Mouse (Mus musculus) ovary, postnatal 36 days (tissue): ENCODE measurements at regions not wholly inside any gene's neighbourhood (a gene's known extent, or its start where the extent isn't known, plus 50 kb on each side); places are given as distances from the start of the nearest gene placed in this dataset.

Experiments
- DNase-seq: peaks from one replicate; pipeline ENCODE4 v3.0.0; 2022; ENCODE audit warnings: low spot score, mixed read lengths

GRCm38 (mm10) chr1:34930571-34930970 lies 80.8 kb downstream of the Plekhb2 start:
- DNase-seq, result no peak

GRCm38 (mm10) chr1:34943196-34943595 lies 93.4 kb downstream of the Plekhb2 start:
- no peak for DNase-seq

- no peak for DNase-seq
These were observed 112.1 kb downstream of the Plekhb2 start for GRCm38 (mm10) chr1:34961633-34962507.

GRCm38 (mm10) chr1:34962508-34962885 lies 112.7 kb downstream of the Plekhb2 start:
- DNase-seq, result no peak

- no peak for DNase-seq
These were observed 125.0 kb downstream of the Plekhb2 start for GRCm38 (mm10) chr1:34974801-34975200.

- no peak for DNase-seq
These were observed 128.4 kb downstream of the Plekhb2 start for GRCm38 (mm10) chr1:34978156-34978555.

- DNase-seq, result no peak
These were observed 129.6 kb downstream of the Plekhb2 start for GRCm38 (mm10) chr1:34979350-34979749.

- no peak for DNase-seq
These were observed 132.2 kb downstream of the Plekhb2 start for GRCm38 (mm10) chr1:34981934-34982333.

GRCm38 (mm10) chr1:34982966-34983365 lies 133.2 kb downstream of the Plekhb2 start:
- DNase-seq, result no peak

GRCm38 (mm10) chr1:34986861-34987260 lies 137.1 kb downstream of the Plekhb2 start:
- no peak for DNase-seq

- DNase-seq, result no peak
These were observed 138.0 kb downstream of the Plekhb2 start for GRCm38 (mm10) chr1:34987650-34988221.

GRCm38 (mm10) chr1:34988225-34988624 lies 138.4 kb downstream of the Plekhb2 start:
- DNase-seq, result no peak

- no peak for DNase-seq
These were observed 151.0 kb downstream of the Plekhb2 start for GRCm38 (mm10) chr1:35000801-35001200.

GRCm38 (mm10) chr1:35017471-35017870 lies 167.7 kb downstream of the Plekhb2 start:
- peak; percentile 16 for DNase-seq

GRCm38 (mm10) chr1:35032619-35033018 lies 182.8 kb downstream of the Plekhb2 start:
- DNase-seq, result no peak

- no peak for DNase-seq
These were observed 223.0 kb downstream of the Plekhb2 start for GRCm38 (mm10) chr1:35072811-35073210.

- DNase-seq, result no peak
These were observed 245.1 kb downstream of the Plekhb2 start for GRCm38 (mm10) chr1:35094873-35095272.

- no peak for DNase-seq
These were observed 246.0 kb downstream of the Plekhb2 start for GRCm38 (mm10) chr1:35095785-35096184.

- DNase-seq, result no peak
These were observed 256.9 kb downstream of the Plekhb2 start for GRCm38 (mm10) chr1:35106665-35107064.

GRCm38 (mm10) chr1:35109801-35110200 lies 260.0 kb downstream of the Plekhb2 start:
- no peak for DNase-seq

GRCm38 (mm10) chr1:35115521-35115920 lies 265.7 kb downstream of the Plekhb2 start:
- DNase-seq, result no peak

GRCm38 (mm10) chr1:35137907-35138306 lies 288.1 kb downstream of the Plekhb2 start:
- no peak for DNase-seq

GRCm38 (mm10) chr1:35149036-35149435 lies 299.3 kb downstream of the Plekhb2 start:
- no peak for DNase-seq

- no peak for DNase-seq
These were observed 312.7 kb downstream of the Plekhb2 start for GRCm38 (mm10) chr1:35162506-35162905.
